Comparison of ENCODE assay signal across 19 mouse cellular contexts in genomic region chr19:38329257-38329656, GRCm38 (mm10).
A peak's percentile ranks its signal among the peaks of the same experiment; 100 is the strongest.
DNase-seq lines count a peak whose midpoint lies in the region; ATAC-seq and TF ChIP-seq lines count a peak whose summit lies in the region.
"Had no signal": no experiment of that assay in that cellular context is flagged by ENCODE, and none has a peak within 500 bp of the region (broad histone marks: within the 10 kb centered on the region; RNA-seq: fewer than 3 reads in every experiment).

No protein-coding gene starts in this region.

- no peak for TF ChIP-seq POLR2A in cortical plate, adult 2 months (IDR thresholded peaks at IDR 0.05; ENCODE audit: extremely low read depth, insufficient read depth, low read length)

- peak; percentile 39 for TF ChIP-seq CTCF in liver, postnatal 0 days (IDR thresholded peaks at IDR 0.05; ENCODE audit: low read depth)
- TF ChIP-seq CTCF in cortical plate, adult 2 months (IDR thresholded peaks at IDR 0.05; ENCODE audit: extremely low read depth, insufficient read depth, low read length) = 0 out of 2 replicates have a peak, but pooled peaks have one; percentile 7

- DNase-seq in kidney, adult 11 months = peak; percentile 49
- DNase-seq in liver, postnatal 0 days = no peak
- no peak for DNase-seq in liver, embryonic 11.5 days (ENCODE audit: low spot score)
- DNase-seq in midbrain, embryonic 11.5 days (ENCODE audit: low spot score, missing footprints) = no peak
- no peak for DNase-seq in left cerebral cortex, postnatal 36 days (ENCODE audit: low spot score in 2 of 2)
- DNase-seq: adrenal gland, postnatal 14 days; cerebellum, adult 11-12 months; cerebellum, postnatal 36 days; heart, postnatal 36 days; midbrain, embryonic 14.5 days; thymus, adult 18-20 months had no signal

- H3K27me3 ChIP-seq in kidney, embryonic 15.5 days = peaks cover 5% of the 10 kb centered on the region; the same call in 1 of the 2 replicates
- H3K27me3 ChIP-seq in liver, postnatal 0 days (ENCODE audit: insufficient read depth, low read length) = no peaks in the 10 kb centered on the region
- H3K27me3 ChIP-seq in liver, embryonic 11.5 days (replicated peaks; ENCODE audit: control insufficient read depth, insufficient read depth, low read length) = no peaks in the 10 kb centered on the region
- H3K27me3 ChIP-seq in midbrain, embryonic 11.5 days (ENCODE audit: control insufficient read depth, insufficient read depth, low read length) = no peaks in the 10 kb centered on the region
- H3K27me3 ChIP-seq: heart, embryonic 12.5 days; hindbrain, embryonic 15.5 days; lung, embryonic 15.5 days had no signal

- no peak overlapping the region for H3K4me3 ChIP-seq in kidney, embryonic 15.5 days (replicated peaks)
- no peak overlapping the region for H3K4me3 ChIP-seq in liver, postnatal 0 days (ENCODE audit: low read depth, low read length)
- H3K4me3 ChIP-seq in liver, embryonic 11.5 days (ENCODE audit: low read depth, low read length) = no peak overlapping the region
- H3K4me3 ChIP-seq in cortical plate, adult 2 months (ENCODE audit: insufficient read depth, low read length) = no peak overlapping the region
- no peak overlapping the region for H3K4me3 ChIP-seq in midbrain, embryonic 11.5 days (ENCODE audit: low read depth, low read length)
- H3K4me3 ChIP-seq: erythroblast, embryonic 14.5 days; heart, embryonic 12.5 days; hindbrain, embryonic 15.5 days; lung, embryonic 15.5 days had no signal

- intact Hi-C loops in left cerebral cortex, postnatal 36 days (cut with DNase I) = loop anchor here (10.0 kb wide), 1 partner anchor 104 kb away; the partner anchor contains the start of gene Fra10ac1

- H3K4me1 ChIP-seq in kidney, embryonic 15.5 days = peaks cover 7% of the 10 kb centered on the region; the same call in 1 of the 2 replicates
- H3K4me1 ChIP-seq in liver, postnatal 0 days (ENCODE audit: insufficient read depth) = no peaks in the 10 kb centered on the region
- no peaks in the 10 kb centered on the region for H3K4me1 ChIP-seq in liver, embryonic 11.5 days (replicated peaks; ENCODE audit: control insufficient read depth, insufficient read depth, low read length)
- peaks cover 1% of the 10 kb centered on the region; the same call in 1 of the 2 replicates for H3K4me1 ChIP-seq in cortical plate, adult 2 months (ENCODE audit: control insufficient read depth, insufficient read depth, low read length)
- peaks cover 7% of the 10 kb centered on the region; the same call in 1 of the 2 replicates for H3K4me1 ChIP-seq in midbrain, embryonic 11.5 days (ENCODE audit: control insufficient read depth, insufficient read depth, low read length)
- H3K4me1 ChIP-seq: heart, embryonic 12.5 days; lung, embryonic 15.5 days had no signal

- H3K9ac ChIP-seq in kidney, embryonic 15.5 days = no peak overlapping the region
- H3K9ac ChIP-seq in liver, postnatal 0 days (replicated peaks) = no peak overlapping the region
- H3K9ac ChIP-seq in liver, embryonic 11.5 days (ENCODE audit: low read depth, low read length) = no peak overlapping the region
- no peak overlapping the region for H3K9ac ChIP-seq in midbrain, embryonic 11.5 days (ENCODE audit: low read length)
- H3K9ac ChIP-seq: heart, embryonic 12.5 days; hindbrain, embryonic 15.5 days; lung, embryonic 15.5 days had no signal

- H3K4me2 ChIP-seq in kidney, embryonic 15.5 days = no peak overlapping the region
- no peak overlapping the region for H3K4me2 ChIP-seq in liver, postnatal 0 days (ENCODE audit: low read depth, low read length)
- H3K4me2 ChIP-seq in liver, embryonic 11.5 days = no peak overlapping the region
- no peak overlapping the region for H3K4me2 ChIP-seq in midbrain, embryonic 11.5 days
- H3K4me2 ChIP-seq: heart, embryonic 12.5 days; hindbrain, embryonic 15.5 days; lung, embryonic 15.5 days had no signal

- no peak for TF ChIP-seq EP300 in liver, postnatal 0 days (IDR thresholded peaks at IDR 0.05; ENCODE audit: low read depth)

- H3K36me3 ChIP-seq in kidney, embryonic 15.5 days = no peaks in the 10 kb centered on the region
- H3K36me3 ChIP-seq in liver, postnatal 0 days (replicated peaks; ENCODE audit: insufficient read depth, low read length) = no peaks in the 10 kb centered on the region
- H3K36me3 ChIP-seq in liver, embryonic 11.5 days (ENCODE audit: control insufficient read depth, insufficient read depth, low read length) = no peaks in the 10 kb centered on the region
- no peaks in the 10 kb centered on the region for H3K36me3 ChIP-seq in midbrain, embryonic 11.5 days (ENCODE audit: control insufficient read depth, insufficient read depth, low read length)
- H3K36me3 ChIP-seq: heart, embryonic 12.5 days; hindbrain, embryonic 15.5 days; lung, embryonic 15.5 days had no signal

- no peak for ATAC-seq in kidney, embryonic 15.5 days (replicated peaks; ENCODE audit: low FRiP score)
- ATAC-seq in liver, postnatal 0 days = no peak
- ATAC-seq in liver, embryonic 11.5 days (replicated peaks; ENCODE audit: low FRiP score) = no peak
- no peak for ATAC-seq in midbrain, embryonic 11.5 days (ENCODE audit: low FRiP score)
- ATAC-seq: activated CD4-positive, CD25-positive, alpha-beta regulatory T cell, adult 4 months; forebrain, embryonic 16.5 days had no signal

- 81% methylated on average over 5 of the region's 5 CpGs for WGBS in kidney, embryonic 15.5 days
- 77% methylated on average over 5 of the region's 5 CpGs for WGBS in liver, postnatal 0 days (ENCODE audit: insufficient replicate concordance)
- whole genome bisulfite sequencing in liver, embryonic 11.5 days = 83% methylated on average over 5 of the region's 5 CpGs
- 95% methylated on average over 5 of the region's 5 CpGs for WGBS in midbrain, embryonic 11.5 days

- no peaks in the 10 kb centered on the region for H3K9me3 ChIP-seq in kidney, embryonic 15.5 days (replicated peaks)
- no peaks in the 10 kb centered on the region for H3K9me3 ChIP-seq in liver, postnatal 0 days (ENCODE audit: low read length)
- H3K9me3 ChIP-seq in liver, embryonic 11.5 days (ENCODE audit: control insufficient read depth, low read length) = no peaks in the 10 kb centered on the region
- H3K9me3 ChIP-seq in midbrain, embryonic 11.5 days (ENCODE audit: control insufficient read depth, low read length) = no peaks in the 10 kb centered on the region
- H3K9me3 ChIP-seq: heart, embryonic 12.5 days; hindbrain, embryonic 15.5 days; lung, embryonic 15.5 days had no signal

- no peak overlapping the region for H3K27ac ChIP-seq in kidney, embryonic 15.5 days
- no peak overlapping the region for H3K27ac ChIP-seq in liver, postnatal 0 days (ENCODE audit: low read depth)
- no peak overlapping the region for H3K27ac ChIP-seq in liver, embryonic 11.5 days (ENCODE audit: low read depth, low read length)
- H3K27ac ChIP-seq in cortical plate, adult 2 months (ENCODE audit: insufficient read depth, low read length) = no peak overlapping the region
- H3K27ac ChIP-seq in midbrain, embryonic 11.5 days (ENCODE audit: low read depth, low read length) = no peak overlapping the region
- H3K27ac ChIP-seq: hindbrain, embryonic 15.5 days; lung, embryonic 15.5 days had no signal
